Mouse (Mus musculus) small intestine, adult 2 months (tissue): ENCODE results near the gene Exoc3l4.

Source experiments
- CTCF ChIP-seq: fragments of 200-500 bp; IDR thresholded peaks from 2 replicates; pipeline ENCODE4 v1.5.1; 2012; ENCODE audit warnings: low read depth, mild to moderate bottlenecking, control low read depth, inconsistent platforms, low read length, moderate library complexity, mixed read lengths; ENCODE audit not compliant: insufficient replicate concordance, insufficient read length; ENCODE audit errors: extremely low read depth
- POLR2A ChIP-seq: fragments of 200-500 bp; IDR thresholded peaks from 2 replicates; pipeline ENCODE4 v1.6.1; 2012; ENCODE audit warnings: low read depth, mild to moderate bottlenecking, control low read depth, inconsistent platforms, low read length, moderate library complexity

DNA sequence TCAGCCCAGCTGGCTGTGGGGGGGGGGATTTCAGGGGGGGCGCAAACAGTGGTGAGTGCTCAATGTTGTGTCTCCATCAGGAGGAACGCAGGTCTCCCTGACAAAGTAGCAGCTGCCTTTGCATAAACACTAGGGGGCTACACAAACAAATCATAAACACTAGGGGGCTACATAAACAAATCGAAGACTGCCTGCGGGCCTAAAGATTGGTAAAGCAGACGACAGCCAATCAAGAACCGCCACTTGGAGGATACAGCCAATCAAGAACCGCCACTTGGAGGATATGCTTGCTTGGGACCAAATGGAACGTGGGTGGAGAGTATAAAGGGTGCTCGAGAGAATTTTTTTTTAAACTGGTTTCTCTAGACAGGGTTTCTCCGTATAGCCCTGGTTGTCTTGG, 11.9 kb upstream of the Exoc3l4 start:
- no peak for TF ChIP-seq CTCF
- TF ChIP-seq POLR2A = no peak
